Mouse (Mus musculus) adrenal gland, adult 18-20 months (tissue): ENCODE results near the gene Castor1. TPM values are rescaled to one million over a fixed set of nuclear protein-coding genes. Genes with fewer than 3 reads are reported as not detected.

Source experiments
- DNase-seq, 2 experiments: peaks; one replicate each; pipeline ENCODE4 v3.0.0; 2021 to 2022; ENCODE audit warnings: low spot score in 2 of 2
- total RNA-seq, 2 experiments: library from RNA; stranded (reverse); gene quantifications; 1 replicate in 1 of 2; 2 replicates in 1 of 2; pipeline ENCODE4 v1.2.3; 2021

Castor1 gene
- total RNA-seq, 2 experiments from 2014 or later, result 3.0 to 5.1 TPM

GRCm38 (mm10) chr11:4260463-4261187 is 42.6 kb downstream of the Castor1 start:
- DNase-seq, result no peak

- DNase-seq, result peak; percentile 43 to 64
These were observed 43.1 kb downstream of the Castor1 start for GRCm38 (mm10) chr11:4261188-4261494.

- DNase-seq, result no peak
These were observed 43.9 kb downstream of the Castor1 start for GRCm38 (mm10) chr11:4261969-4262368.

GRCm38 (mm10) chr11:4262847-4263246 is 44.8 kb downstream of the Castor1 start:
- DNase-seq, result no peak

GRCm38 (mm10) chr11:4263296-4263695 is 45.3 kb downstream of the Castor1 start:
- DNase-seq, result no peak

GRCm38 (mm10) chr11:4264066-4264465 is 46.0 kb downstream of the Castor1 start:
- no peak for DNase-seq

GRCm38 (mm10) chr11:4266271-4267201 is 48.5 kb downstream of the Castor1 start:
- peak; percentile 66 to 70 for DNase-seq

GRCm38 (mm10) chr11:4267202-4267578 is 49.2 kb downstream of the Castor1 start:
- DNase-seq, result no peak

- no peak for DNase-seq
These were observed 50.5 kb downstream of the Castor1 start for GRCm38 (mm10) chr11:4268500-4268899.

GRCm38 (mm10) chr11:4270744-4271459 is 52.9 kb downstream of the Castor1 start:
- no peak for DNase-seq

GRCm38 (mm10) chr11:4271544-4271943 is 53.5 kb downstream of the Castor1 start:
- DNase-seq, result no peak

Other genes with a start within 250 kb of the Castor1 start
- gene 4930556J24Rik, start 241.4 kb upstream of the Castor1 start, total RNA-seq, result not detected
- not detected for gene Gal3st1, start 234.6 kb upstream of the Castor1 start, total RNA-seq
- 1 to 10 TPM; 5.6 to 6.5 TPM for gene Sec14l4, start 186.8 kb upstream of the Castor1 start, total RNA-seq
- not detected for gene Sec14l3, start 153.4 kb upstream of the Castor1 start, total RNA-seq
- gene Mtfp1, start 122.8 kb upstream of the Castor1 start, total RNA-seq, result 10 to 100 TPM; 23.5 to 30.9 TPM
- gene Sec14l2, start 94.8 kb upstream of the Castor1 start, total RNA-seq, result 1 to 10 TPM; 1.5 to 1.7 TPM
- gene Rnf215, start 83.0 kb upstream of the Castor1 start, total RNA-seq, result 10 to 100 TPM; 22.7 to 23.7 TPM
- 10 to 100 TPM; 10.8 to 12.5 TPM for gene Ccdc157, start 57.9 kb upstream of the Castor1 start, total RNA-seq
- 10 to 100 TPM; 50.3 to 59.9 TPM for gene Sf3a1, start 57.9 kb upstream of the Castor1 start, total RNA-seq
- 10 to 100 TPM; 14.8 to 23.3 TPM for gene Tbc1d10a, start 31.4 kb upstream of the Castor1 start, total RNA-seq
- gene Osm, start 18.2 kb downstream of the Castor1 start, total RNA-seq, result under 1 TPM in 1 of 2 experiments, not detected in 1; 0.16 TPM
- gene Lif, start 39.3 kb downstream of the Castor1 start, total RNA-seq, result under 1 TPM; 0.07 to 0.86 TPM
- under 1 TPM; 0.30 to 0.77 TPM for gene Hormad2, start 222.9 kb downstream of the Castor1 start, total RNA-seq